Mouse (Mus musculus) megakaryocyte, adult 5-6 weeks (primary cell): Measurements from ENCODE around the gene Madd. TPM values are rescaled to one million over a fixed set of nuclear protein-coding genes. Genes with fewer than 3 reads are reported as not detected.

Experiments
- ATAC-seq: 2 replicates; pipeline ENCODE4 v1.8.0; 2016; ENCODE audit warnings: mild to moderate bottlenecking, inconsistent platforms; ENCODE audit not compliant: poor library complexity, severe bottlenecking
- total RNA-seq, 2 experiments: library from RNA; stranded (forward) in 1 of 2; stranded (reverse) in 1 of 2; fragments of 153-499, 151-499 nt in 1 of 2; fragments of 221-1000, 200-1000 nt in 1 of 2; gene quantifications; 2 replicates each; pipeline versions ENCODE4 v1.2.3 to v1.2.4; 2015 to 2017

Madd gene
- total RNA-seq, 2 experiments from 2014 or later = 35.4 to 78.7 TPM

DNA sequence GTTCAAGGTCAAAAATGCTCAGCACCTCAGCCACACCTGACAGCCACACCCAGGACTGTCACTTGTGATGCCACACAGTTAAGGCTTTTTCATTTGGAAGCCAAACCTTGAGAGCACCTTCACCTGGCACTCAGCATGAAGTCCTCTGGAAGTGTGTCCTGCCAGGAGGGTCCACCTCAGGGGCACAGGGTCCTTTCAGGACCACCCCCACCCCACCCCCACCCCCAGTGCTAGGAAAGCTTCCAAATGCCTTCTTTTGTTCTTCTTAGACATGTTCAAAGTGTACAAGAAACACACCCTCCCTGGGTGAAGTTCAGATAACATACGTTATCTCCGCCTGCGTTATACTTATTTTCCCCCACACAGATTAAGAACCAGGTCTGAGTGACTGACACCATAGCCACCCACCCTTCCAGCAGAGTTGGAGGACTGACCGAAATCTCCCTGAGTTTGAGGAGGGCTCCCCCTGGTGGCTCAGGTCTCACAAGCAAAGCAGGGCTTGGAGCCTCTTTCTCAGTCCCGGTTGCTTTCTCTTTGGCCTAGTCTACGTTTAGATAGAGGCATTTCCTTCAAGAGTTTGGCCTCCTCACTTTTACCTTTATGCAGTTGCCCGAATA, 82.4 kb downstream of the Madd start:
- peak; percentile 45 for ATAC-seq

- peak; percentile 42 for ATAC-seq
These were observed 85.5 kb downstream of the Madd start for GRCm38 (mm10) chr2:91098156-91098555.

GRCm38 (mm10) chr2:91097015-91097414, 86.6 kb downstream of the Madd start:
- peak; percentile 5 for ATAC-seq

GRCm38 (mm10) chr2:91096524-91096923, 87.1 kb downstream of the Madd start:
- ATAC-seq = peak; percentile 83

- no peak for ATAC-seq
These were observed 92.8 kb downstream of the Madd start for GRCm38 (mm10) chr2:91090827-91091226.

DNA sequence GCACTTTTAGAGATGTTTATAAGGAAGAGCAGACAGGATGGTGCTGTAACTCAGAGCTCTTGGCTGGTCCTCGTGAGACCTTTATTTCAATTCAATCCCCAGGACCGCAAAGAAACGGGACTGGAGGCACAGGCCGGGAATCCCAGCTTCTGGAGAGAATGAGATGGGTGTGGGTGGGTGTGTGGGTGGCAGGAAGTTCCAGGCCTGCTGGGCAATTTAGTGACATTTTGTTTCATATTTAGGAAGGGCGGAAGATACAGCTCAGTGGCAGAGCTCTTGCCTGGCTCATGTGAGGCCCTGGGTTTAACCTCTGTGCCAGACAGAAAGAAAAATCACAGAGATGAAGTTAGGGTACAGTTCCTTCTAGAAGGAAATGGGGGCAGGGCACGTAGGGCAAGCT, 93.4 kb downstream of the Madd start:
- ATAC-seq = no peak

DNA sequence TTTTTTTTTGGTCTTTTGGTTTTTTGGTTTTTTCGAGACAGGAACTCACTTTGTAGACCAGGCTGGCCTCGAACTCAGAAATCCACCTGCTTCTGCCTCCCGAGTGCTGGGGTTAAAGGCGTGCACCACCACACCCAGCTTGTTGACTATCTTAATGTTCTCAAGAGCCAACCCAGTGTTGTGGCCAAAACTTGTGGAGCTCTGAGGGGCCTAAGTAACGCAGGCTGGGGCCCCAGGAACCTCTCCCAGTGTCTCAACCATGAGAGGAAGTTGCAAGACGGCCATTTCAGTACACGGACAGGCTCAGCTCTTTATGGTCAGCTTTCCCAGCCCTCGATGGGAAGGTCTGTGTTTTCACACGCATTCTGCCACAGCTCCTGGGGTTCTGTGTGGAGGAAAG, 94.7 kb downstream of the Madd start:
- peak; percentile 65 for ATAC-seq

GRCm38 (mm10) chr2:91087453-91087852, 96.2 kb downstream of the Madd start:
- ATAC-seq = peak; percentile 20; the same call in 1 of the 2 replicates

Other genes with a start within 250 kb of the Madd start
- 33.7 and 34.7 TPM in 2 replicates for gene Celf1, start 243.5 kb downstream of the Madd start, total RNA-seq (2015)
- 31.3 and 34.1 TPM in 2 replicates for gene Celf1, start 243.5 kb downstream of the Madd start, total RNA-seq (2017)
- 0.46 and 0.47 TPM in 2 replicates for gene Rapsn, start 148.2 kb downstream of the Madd start, total RNA-seq (2015)
- 0.51 and 1.3 TPM in 2 replicates for gene Rapsn, start 148.2 kb downstream of the Madd start, total RNA-seq (2017)
- 65.1 and 69.7 TPM in 2 replicates for gene Psmc3, start 129.8 kb downstream of the Madd start, total RNA-seq (2015)
- 226 TPM in 2 replicates for gene Psmc3, start 129.8 kb downstream of the Madd start, total RNA-seq (2017)
- 8.4 and 15.6 TPM in 2 replicates for gene Slc39a13, start 113.4 kb downstream of the Madd start, total RNA-seq (2015)
- gene Slc39a13, start 113.4 kb downstream of the Madd start, total RNA-seq (2017) = 6.5 and 10.9 TPM in 2 replicates
- gene Spi1, start 101.4 kb downstream of the Madd start, total RNA-seq (2015) = 348 and 384 TPM in 2 replicates
- 253 and 295 TPM in 2 replicates for gene Spi1, start 101.4 kb downstream of the Madd start, total RNA-seq (2017)
- gene Mybpc3, start 65.7 kb downstream of the Madd start, total RNA-seq (2015) = 0.18 and 0.27 TPM in 2 replicates
- gene Mybpc3, start 65.7 kb downstream of the Madd start, total RNA-seq (2017) = 0.08 and 0.44 TPM in 2 replicates
- 0.45 and 1.9 TPM in 2 replicates for gene Nr1h3, start 19.0 kb upstream of the Madd start, total RNA-seq (2015)
- 1.5 and 2.2 TPM in 2 replicates for gene Nr1h3, start 19.0 kb upstream of the Madd start, total RNA-seq (2017)
- 7.1 and 8.4 TPM in 2 replicates for gene Acp2, start 19.0 kb upstream of the Madd start, total RNA-seq (2015)
- gene Acp2, start 19.0 kb upstream of the Madd start, total RNA-seq (2017) = 8.0 and 9.0 TPM in 2 replicates
- 7.7 and 8.8 TPM in 2 replicates for gene Ddb2, start 53.1 kb upstream of the Madd start, total RNA-seq (2015)
- 7.3 TPM in 2 replicates for gene Ddb2, start 53.1 kb upstream of the Madd start, total RNA-seq (2017)
- not detected in 2 replicates for gene Pacsin3, start 72.1 kb upstream of the Madd start, total RNA-seq (2015)
- gene Pacsin3, start 72.1 kb upstream of the Madd start, total RNA-seq (2017) = 0.29 TPM in 1 of 2 replicates, not detected in the other
- gene Arfgap2, start 81.1 kb upstream of the Madd start, total RNA-seq (2015) = 24.7 and 27.2 TPM in 2 replicates
- gene Arfgap2, start 81.1 kb upstream of the Madd start, total RNA-seq (2017) = 26.9 and 27.1 TPM in 2 replicates